Mouse (Mus musculus) heart, embryonic 10.5 days (tissue): ENCODE data around the gene Mpzl3. TPM values are rescaled to one million over a fixed set of nuclear protein-coding genes. Genes with fewer than 3 reads are reported as not detected.

Experiments
- DNase-seq: peaks from one replicate; pipeline ENCODE4 v3.0.0-alpha.2; 2017; ENCODE audit warnings: low spot score
- H3K27ac ChIP-seq: fragments of 300-500 bp; sonication (generic); 2 replicates; pipeline ENCODE4 v1.5.1; 2016; ENCODE audit warnings: mild to moderate bottlenecking
- H3K27me3 ChIP-seq: fragments of 300-500 bp; sonication (generic); 2 replicates; pipeline ENCODE4 v1.6.1; 2016; ENCODE audit warnings: mild to moderate bottlenecking; ENCODE audit not compliant: poor library complexity, insufficient read depth, severe bottlenecking
- H3K36me3 ChIP-seq: fragments of 300-500 bp; sonication (generic); 2 replicates; pipeline ENCODE4 v1.6.1; 2016; ENCODE audit warnings: mild to moderate bottlenecking, moderate library complexity
- H3K4me1 ChIP-seq: fragments of 300-500 bp; sonication (generic); 2 replicates; pipeline ENCODE4 v1.6.1; 2016; ENCODE audit warnings: mild to moderate bottlenecking
- H3K4me3 ChIP-seq: fragments of 300-500 bp; sonication (generic); 2 replicates; pipeline ENCODE4 v1.5.1; 2016; ENCODE audit warnings: mild to moderate bottlenecking, moderate library complexity
- H3K9me3 ChIP-seq: fragments of 300-500 bp; sonication (generic); 2 replicates; pipeline ENCODE4 v1.6.1; 2016; ENCODE audit warnings: mild to moderate bottlenecking, moderate library complexity
- WGBS: fragments of 180-500 bp; shearing (Covaris S2); methylation state at CpG from one replicate; pipeline ENCODE4 v1.1.7; 2016; 5-methylcytosine and 5-hydroxymethylcytosine counted together
- polyA plus RNA-seq: library from polyadenylated mRNA; unstranded; fragments of >200 nt; fragmentation: Nextera tagmentation; extraction: Ambion mirVana; gene quantifications from 2 replicates; pipeline ENCODE4 v1.2.1, GENCODE M21; 2016

The Mpzl3 gene
- polyA plus RNA-seq = 2.9 and 3.2 TPM in 2 replicates

DNA sequence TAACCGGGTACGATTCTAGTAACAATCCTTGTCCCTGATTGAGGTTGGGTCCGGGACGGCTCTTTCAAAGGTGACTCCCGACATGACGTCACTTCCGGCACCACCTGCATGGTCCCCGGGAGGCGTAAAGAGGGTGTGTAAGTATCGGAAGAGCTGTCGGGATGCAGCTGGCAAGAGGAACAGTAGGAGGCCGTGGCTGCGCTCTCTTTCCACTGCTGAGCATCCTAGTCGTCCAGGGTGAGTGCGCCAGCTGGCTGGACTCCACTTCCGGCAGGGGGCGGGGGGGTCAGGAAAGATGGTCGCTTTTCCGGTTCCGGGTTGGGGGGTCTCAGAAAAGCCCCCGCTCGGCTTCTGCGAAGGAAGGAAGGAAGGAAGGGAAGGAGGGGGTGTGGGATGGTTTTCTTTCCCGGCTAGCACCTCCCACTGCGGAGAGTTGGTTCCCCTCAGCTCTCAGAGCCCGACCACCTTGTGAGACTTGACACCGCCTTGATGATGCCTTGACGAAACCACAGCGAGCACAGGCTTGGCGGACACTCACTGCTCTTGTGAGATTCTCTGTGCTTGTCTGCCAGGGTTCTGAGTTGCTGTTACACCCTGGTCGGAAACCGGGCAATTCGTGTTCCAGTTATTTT lies at the start of gene Mpzl3:
Mpzl3 (plus strand) TSS at position 105 of the 632 bp plus-strand sequence.
- H3K4me1 ChIP-seq = no peaks in the 10 kb centered on the region

GRCm38 (mm10) chr9:45007404-45007803 lies 47.6 kb upstream of the Mpzl3 start:
- 65% methylated on average over 12 of the region's 12 CpGs for WGBS
- no peak overlapping the region for H3K27ac ChIP-seq
- no peak for DNase-seq

More for the DNA sequence above, at the start of gene Mpzl3:
- H3K27ac ChIP-seq = peak within 1 kb of the TSS; percentile 93
- DNase-seq = peak; percentile 93
- peaks cover 50% of the 10 kb centered on the region; the same call in 1 of the 2 replicates for H3K27me3 ChIP-seq
- H3K9me3 ChIP-seq = no peaks in the 10 kb centered on the region
- WGBS = under 1% methylated on average over 33 of the region's 33 CpGs
- peak within 1 kb of the TSS; percentile 77 for H3K4me3 ChIP-seq
- no peaks in the 10 kb centered on the region for H3K36me3 ChIP-seq

GRCm38 (mm10) chr9:45008342-45008741 lies 46.6 kb upstream of the Mpzl3 start:
- Histone ChIP-seq H3K4me1 (no peaks in the 10 kb centered on the region), H3K4me3 (no peak overlapping the region)
- WGBS = 82% methylated on average over 4 of the region's 4 CpGs

More at GRCm38 (mm10) chr9:45007404-45007803, 47.6 kb upstream of the Mpzl3 start:
- H3K36me3 ChIP-seq = no peaks in the 10 kb centered on the region
- no peaks in the 10 kb centered on the region for H3K9me3 ChIP-seq
- peaks cover 16% of the 10 kb centered on the region; the same call in 1 of the 2 replicates for H3K27me3 ChIP-seq
- H3K4me1 ChIP-seq = no peaks in the 10 kb centered on the region
- H3K4me3 ChIP-seq = no peak overlapping the region

DNA sequence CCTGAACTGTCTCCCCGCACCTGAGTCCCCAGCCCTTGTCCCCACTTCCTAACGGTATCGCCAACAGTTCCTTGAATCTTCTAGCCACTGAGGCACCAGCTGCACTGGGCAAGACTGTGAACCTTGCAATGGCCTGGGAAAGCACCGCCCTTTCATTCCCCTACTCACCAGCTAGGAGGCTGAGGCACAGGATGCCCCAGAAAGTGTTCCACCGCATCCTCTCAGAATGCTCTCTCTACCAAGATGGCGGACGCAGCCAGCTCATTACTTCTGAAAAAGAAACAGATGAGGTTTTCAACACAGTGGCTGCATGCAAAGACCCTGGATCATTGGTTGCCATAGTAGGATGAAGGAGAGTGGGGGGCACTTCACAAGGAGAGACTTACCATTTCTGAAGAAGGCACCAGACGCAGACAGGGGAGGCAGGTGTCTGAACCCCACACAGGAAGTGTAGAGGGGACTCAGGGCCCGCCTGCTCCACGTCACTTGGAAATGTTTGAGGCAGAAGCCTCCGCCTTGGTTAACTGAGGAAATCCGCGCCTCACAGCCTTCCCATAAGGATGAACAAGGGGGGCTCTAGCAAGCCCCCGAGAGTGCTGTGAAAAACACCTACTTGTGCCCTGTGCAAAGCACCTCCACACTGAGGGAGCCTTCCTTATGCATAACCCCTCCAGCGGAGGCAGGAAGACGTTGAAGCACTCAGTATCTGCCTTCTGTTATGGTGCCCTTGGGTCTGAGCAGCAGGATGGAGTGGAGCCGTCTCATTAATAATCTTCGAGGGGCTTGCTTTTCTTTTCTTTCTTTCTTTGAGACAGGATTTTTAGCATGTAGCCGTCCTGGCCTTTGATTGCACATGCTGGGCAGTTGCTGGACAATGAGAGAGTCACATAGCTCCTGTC lies 45.6 kb upstream of the Mpzl3 start, which contains the start of gene Cd3e:
Cd3e (minus strand) TSS at position 448 of the 899 bp plus-strand sequence.
- DNase-seq = no peak
- H3K27ac ChIP-seq = no peak within 1 kb of the TSS
- no peak within 1 kb of the TSS for H3K4me3 ChIP-seq
- H3K9me3 ChIP-seq = no peaks in the 10 kb centered on the region
- H3K36me3 ChIP-seq = no peaks in the 10 kb centered on the region
- no peaks in the 10 kb centered on the region for H3K4me1 ChIP-seq
- 83% methylated on average over 19 of the region's 19 CpGs for WGBS
- H3K27me3 ChIP-seq = peaks cover 16% of the 10 kb centered on the region; the same call in 1 of the 2 replicates

More at GRCm38 (mm10) chr9:45008342-45008741, 46.6 kb upstream of the Mpzl3 start:
- no peak for DNase-seq
- no peaks in the 10 kb centered on the region for H3K9me3 ChIP-seq
- H3K27me3 ChIP-seq = peaks cover 16% of the 10 kb centered on the region; the same call in 1 of the 2 replicates
- no peak overlapping the region for H3K27ac ChIP-seq
- H3K36me3 ChIP-seq = no peaks in the 10 kb centered on the region

- no peak overlapping the region for H3K27ac ChIP-seq
- DNase-seq = no peak
- no peaks in the 10 kb centered on the region for H3K9me3 ChIP-seq
- H3K27me3 ChIP-seq = peaks cover 16% of the 10 kb centered on the region; the same call in 1 of the 2 replicates
- 70% methylated on average over 4 of the region's 4 CpGs for WGBS
- no peaks in the 10 kb centered on the region for H3K36me3 ChIP-seq
- H3K4me3 ChIP-seq = no peak overlapping the region
- H3K4me1 ChIP-seq = no peaks in the 10 kb centered on the region
Observed at GRCm38 (mm10) chr9:45010461-45010860, 44.5 kb upstream of the Mpzl3 start.

DNA sequence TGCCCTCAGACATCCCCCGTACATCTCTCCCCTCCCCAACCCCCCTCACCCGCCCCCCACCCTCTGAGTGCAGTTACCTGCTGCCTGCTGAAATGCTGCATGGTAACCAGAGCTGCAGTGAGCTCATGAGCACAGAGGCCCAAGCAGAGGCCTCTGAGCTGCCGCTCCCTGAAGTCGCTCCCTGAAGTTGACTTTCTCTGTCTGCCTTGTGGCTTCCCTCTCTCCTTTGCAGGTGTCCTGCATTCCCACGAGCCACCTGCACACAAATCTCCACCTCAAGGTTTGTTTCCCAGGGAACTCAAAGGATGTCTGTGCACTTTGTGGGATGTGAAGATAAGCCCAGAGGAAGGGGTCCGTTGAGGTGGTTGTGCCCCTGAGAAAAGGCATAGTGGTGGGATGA lies 43.7 kb upstream of the Mpzl3 start:
- Histone ChIP-seq H3K4me1 (no peaks in the 10 kb centered on the region), H3K9me3 (no peaks in the 10 kb centered on the region), H3K27ac (no peak overlapping the region), H3K4me3 (no peak overlapping the region), H3K36me3 (no peaks in the 10 kb centered on the region), H3K27me3 (peaks cover 13% of the 10 kb centered on the region; the same call in 1 of the 2 replicates)
- WGBS = 43% methylated on average over 6 of the region's 6 CpGs
- DNase-seq = no peak

DNA sequence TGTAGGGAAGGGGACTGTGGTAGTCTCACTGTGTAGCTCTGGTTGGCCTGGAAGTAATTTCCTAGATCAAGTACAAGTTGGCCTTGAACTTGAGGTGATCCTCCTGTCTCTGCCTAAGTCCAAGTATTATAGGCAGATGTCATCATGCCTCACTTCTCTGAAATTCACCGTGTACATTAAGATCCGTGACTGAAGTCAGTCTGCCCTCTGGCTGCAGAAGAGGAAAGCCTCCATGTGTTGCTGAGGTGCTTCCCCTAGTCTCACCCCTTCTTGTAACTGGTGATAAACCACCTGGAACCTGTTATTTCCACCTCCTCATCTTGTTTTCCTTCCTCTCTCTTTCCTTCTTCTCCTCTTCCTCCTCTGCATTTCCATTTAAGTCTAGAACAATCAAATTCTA lies 40.1 kb upstream of the Mpzl3 start:
- no peak for DNase-seq
- H3K27me3 ChIP-seq = peaks cover 13% of the 10 kb centered on the region; the same call in 1 of the 2 replicates
- no peaks in the 10 kb centered on the region for H3K9me3 ChIP-seq
- H3K36me3 ChIP-seq = no peaks in the 10 kb centered on the region
- no peaks in the 10 kb centered on the region for H3K4me1 ChIP-seq
- no peak overlapping the region for H3K4me3 ChIP-seq
- no peak overlapping the region for H3K27ac ChIP-seq
- 32% methylated on average over 2 of the region's 2 CpGs for WGBS

DNA sequence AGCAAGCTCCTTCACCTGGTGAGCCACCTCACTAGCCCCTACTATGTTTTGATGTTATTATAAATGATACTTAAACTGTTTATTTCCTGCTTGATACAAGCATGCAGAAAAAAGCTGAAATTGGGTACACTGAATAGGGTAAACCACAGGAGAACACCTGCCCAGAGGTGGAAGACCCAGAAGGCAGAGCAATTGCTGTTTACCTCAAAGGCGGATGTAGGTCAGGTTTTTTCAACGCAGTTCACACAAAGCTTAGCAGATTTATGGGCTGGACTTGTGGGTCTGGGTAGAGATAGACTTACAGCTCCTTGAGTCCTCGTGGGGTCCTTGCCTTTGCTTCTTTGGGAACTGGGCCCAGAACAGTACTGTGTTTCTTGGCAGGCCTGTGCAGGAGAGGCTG lies 39.1 kb upstream of the Mpzl3 start:
- H3K9me3 ChIP-seq = no peaks in the 10 kb centered on the region
- H3K36me3 ChIP-seq = no peaks in the 10 kb centered on the region
- H3K27me3 ChIP-seq = peaks cover 13% of the 10 kb centered on the region; the same call in 1 of the 2 replicates
- H3K4me3 ChIP-seq = no peak overlapping the region
- WGBS = 69% methylated on average over 3 of the region's 3 CpGs
- no peaks in the 10 kb centered on the region for H3K4me1 ChIP-seq
- H3K27ac ChIP-seq = no peak overlapping the region
- DNase-seq = no peak

DNA sequence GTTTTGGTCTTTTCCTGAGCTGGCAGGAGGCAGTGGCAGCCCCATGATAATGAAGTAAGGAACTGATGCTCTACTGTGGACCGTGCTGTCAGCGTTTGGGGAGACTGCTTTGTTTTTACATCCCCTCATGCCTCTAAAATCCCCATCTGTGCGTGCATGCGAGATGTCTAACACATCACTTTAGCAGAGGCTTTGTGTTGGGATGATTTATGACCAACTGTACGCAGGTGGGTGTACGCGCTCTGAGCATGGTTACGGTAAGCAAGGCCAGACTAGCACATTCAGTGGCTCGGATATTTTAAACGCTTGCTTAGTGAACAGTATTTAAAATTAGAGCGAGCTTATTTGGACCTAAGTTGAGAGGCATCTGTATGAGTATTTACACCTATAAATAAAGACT lies 37.0 kb upstream of the Mpzl3 start:
- H3K4me3 ChIP-seq = no peak overlapping the region
- no peaks in the 10 kb centered on the region for H3K27me3 ChIP-seq
- WGBS = 83% methylated on average over 11 of the region's 11 CpGs
- no peaks in the 10 kb centered on the region for H3K9me3 ChIP-seq
- no peaks in the 10 kb centered on the region for H3K4me1 ChIP-seq
- H3K27ac ChIP-seq = no peak overlapping the region
- DNase-seq = no peak
- no peaks in the 10 kb centered on the region for H3K36me3 ChIP-seq

DNA sequence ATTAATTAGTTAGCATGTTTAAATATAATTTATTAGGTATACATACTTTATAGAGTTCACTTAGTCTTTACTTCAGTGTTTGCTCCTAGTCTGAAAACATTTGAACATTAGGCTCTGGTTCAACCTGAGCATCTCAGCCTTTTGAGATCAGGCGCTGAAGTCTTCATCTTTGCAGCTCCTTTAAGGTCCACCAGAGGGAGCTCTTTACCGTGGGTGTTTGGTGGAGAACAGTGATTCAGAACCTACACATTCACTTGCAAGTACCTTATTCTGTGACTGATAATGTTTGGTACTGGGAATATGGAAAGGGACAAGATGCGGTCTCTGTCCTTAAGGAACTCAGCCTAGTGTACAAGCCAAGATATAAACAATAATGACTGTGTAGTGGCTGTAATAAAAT lies 32.2 kb upstream of the Mpzl3 start:
- no peaks in the 10 kb centered on the region for H3K4me1 ChIP-seq
- H3K27me3 ChIP-seq = peaks cover 27% of the 10 kb centered on the region; the same call in 1 of the 2 replicates
- no peak overlapping the region for H3K4me3 ChIP-seq
- 10% methylated on average over 3 of the region's 3 CpGs for WGBS
- no peaks in the 10 kb centered on the region for H3K9me3 ChIP-seq
- H3K27ac ChIP-seq = no peak overlapping the region
- H3K36me3 ChIP-seq = no peaks in the 10 kb centered on the region
- DNase-seq = no peak

DNA sequence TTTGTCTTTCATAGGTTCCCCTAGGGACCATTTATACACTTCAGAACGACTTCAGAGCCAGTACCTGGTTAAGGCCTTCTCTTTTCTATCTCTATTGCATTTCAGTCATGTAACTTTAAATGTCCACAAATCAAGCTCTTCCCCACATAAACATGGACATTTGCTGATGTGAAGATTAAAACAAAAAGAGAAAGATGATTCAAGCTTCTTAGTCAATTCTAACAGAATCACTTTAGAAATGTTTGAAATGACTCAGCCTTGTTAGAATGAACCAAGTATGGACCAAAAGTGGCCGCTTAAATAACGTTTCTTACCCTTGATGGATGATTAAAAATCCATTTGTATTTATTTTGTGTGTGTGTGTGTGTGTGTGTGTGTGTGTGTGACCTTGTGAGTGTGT lies 31.3 kb upstream of the Mpzl3 start:
- no peak for DNase-seq
- Histone ChIP-seq H3K9me3 (no peaks in the 10 kb centered on the region), H3K36me3 (no peaks in the 10 kb centered on the region), H3K27me3 (peaks cover 36% of the 10 kb centered on the region; the same call in 1 of the 2 replicates), H3K27ac (no peak overlapping the region), H3K4me3 (no peak overlapping the region), H3K4me1 (no peaks in the 10 kb centered on the region)
- 51% methylated on average over 3 of the region's 3 CpGs for WGBS

DNA sequence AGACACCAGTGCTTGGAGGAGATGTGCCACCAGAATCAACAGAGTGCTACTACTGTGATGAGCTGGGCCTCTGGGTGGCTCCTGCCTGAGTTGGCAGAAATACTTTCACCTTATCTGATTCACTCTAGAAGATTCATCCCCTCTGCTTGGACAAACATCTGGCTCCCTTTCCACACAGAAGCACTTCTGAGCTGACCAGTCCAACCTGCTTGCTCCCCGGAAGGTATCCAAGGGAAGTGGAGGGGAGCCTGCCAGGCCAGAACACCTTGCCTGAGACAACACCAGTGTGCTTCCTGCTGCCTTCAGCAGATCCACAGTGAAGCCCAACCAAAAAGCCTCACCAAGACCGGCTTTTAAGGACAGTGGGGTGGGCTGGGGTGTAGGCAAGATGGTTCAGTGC lies 30.8 kb upstream of the Mpzl3 start:
- WGBS = 76% methylated on average over 2 of the region's 2 CpGs
- no peak for DNase-seq
- Histone ChIP-seq H3K36me3 (no peaks in the 10 kb centered on the region), H3K27me3 (peaks cover 41% of the 10 kb centered on the region; the same call in 1 of the 2 replicates), H3K4me1 (no peaks in the 10 kb centered on the region), H3K9me3 (no peaks in the 10 kb centered on the region), H3K4me3 (no peak overlapping the region), H3K27ac (no peak overlapping the region)

DNA sequence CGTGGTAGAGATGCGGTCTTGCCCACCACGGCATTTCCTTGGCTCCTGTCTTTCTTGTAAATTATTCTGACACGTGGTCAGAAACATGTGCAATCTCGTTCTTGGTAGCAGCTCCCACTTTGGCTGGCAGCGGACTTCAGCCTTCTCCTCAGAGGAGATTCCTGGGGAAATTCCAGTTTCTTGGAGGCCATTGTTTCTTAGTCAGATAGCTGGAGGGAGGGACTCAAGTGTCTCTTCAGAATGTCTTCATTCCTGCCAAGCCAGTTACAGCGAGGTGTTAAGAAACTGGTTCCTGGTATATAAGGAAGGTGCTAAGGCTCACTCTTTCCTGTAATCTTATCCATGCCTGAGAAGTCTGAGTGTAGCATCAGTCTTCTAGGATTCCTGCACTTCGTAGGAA lies 27.6 kb upstream of the Mpzl3 start:
- H3K4me3 ChIP-seq = no peak overlapping the region
- WGBS = 69% methylated on average over 8 of the region's 8 CpGs
- H3K4me1 ChIP-seq = no peaks in the 10 kb centered on the region
- no peak overlapping the region for H3K27ac ChIP-seq
- DNase-seq = no peak
- no peaks in the 10 kb centered on the region for H3K9me3 ChIP-seq
- peaks cover 56% of the 10 kb centered on the region; the same call in 1 of the 2 replicates for H3K27me3 ChIP-seq
- no peaks in the 10 kb centered on the region for H3K36me3 ChIP-seq
